Mouse (Mus musculus) retina, adult 2 months (tissue): ENCODE measurements around the gene Hic2.
"Not testable (repeated sequence)": the region's sequence is repeated elsewhere in the genome, so short reads cannot be mapped to it uniquely, and the experiment has no call there.

Source experiments
- DNase-seq: peaks from one replicate; pipeline ENCODE4 v3.0.0-alpha.2; 2012; ENCODE audit warnings: low read depth, low spot score

The Hic2 gene

DNA sequence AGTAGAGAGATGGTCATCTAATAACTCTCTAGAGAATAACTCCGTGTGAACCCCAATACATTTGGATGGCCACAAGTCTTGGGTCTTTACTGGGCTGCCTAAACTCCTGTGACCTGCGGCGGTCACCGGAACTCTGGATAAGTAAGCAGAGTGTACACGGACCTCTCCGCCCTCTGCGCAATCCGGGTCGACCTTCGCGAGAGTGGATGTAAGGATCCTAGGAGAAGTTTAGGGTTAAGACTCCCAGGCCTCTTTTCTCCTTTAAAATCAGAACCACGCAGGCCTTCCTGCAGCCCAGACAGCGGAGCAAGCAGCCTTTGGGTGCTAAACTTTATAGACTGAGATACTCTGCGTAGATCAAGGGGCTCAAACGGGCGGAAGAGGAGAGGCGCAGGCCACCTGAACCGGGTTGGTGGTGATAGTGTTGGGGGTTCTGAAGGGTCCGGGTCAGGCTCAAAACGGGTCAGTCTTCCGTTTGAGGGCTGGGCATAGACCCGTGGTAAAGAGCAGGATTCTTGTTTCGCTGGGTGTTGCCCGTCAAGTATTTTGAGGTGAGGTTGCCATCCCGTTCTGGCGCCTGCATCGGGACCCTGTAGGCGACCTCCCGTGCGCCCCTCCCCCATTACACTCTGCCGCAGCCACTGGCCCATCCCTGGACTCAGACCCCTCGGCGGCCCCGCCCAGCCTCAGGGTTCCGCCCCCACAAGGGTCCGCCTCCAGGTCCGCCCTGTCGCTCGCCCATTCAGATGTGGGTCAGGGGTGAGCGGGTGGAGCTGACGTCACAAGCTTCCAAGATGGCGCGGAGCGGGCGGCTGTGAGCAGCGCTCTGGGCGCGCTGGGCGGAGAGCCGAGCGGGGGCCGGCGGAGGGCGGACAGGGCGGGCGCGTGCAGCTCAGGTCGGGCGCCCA lies at the start of gene Hic2:
Gene Hic2 (plus strand): TSS at position 779 of the 908 bp plus-strand sequence.
- peak; percentile 81 for DNase-seq

DNA sequence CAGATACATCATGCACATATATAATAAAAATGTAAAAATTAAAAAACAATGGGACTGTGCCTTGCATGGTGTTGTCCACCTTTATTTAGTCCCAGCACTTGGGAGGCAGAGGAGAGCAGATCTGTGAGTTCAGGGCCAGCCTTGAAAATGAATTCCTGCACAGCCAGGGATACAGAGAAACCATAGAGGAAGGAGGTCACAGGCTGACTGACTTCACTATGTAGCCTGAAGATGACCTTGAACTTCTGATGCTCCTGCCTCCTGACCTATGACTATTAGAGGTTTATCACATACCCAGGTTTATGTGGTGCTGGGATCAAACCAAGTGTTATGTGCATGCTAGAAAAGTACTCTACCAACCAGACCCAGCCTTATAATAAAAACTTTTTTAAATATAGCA lies 47.9 kb upstream of the Hic2 start:
- DNase-seq: no peak

DNA sequence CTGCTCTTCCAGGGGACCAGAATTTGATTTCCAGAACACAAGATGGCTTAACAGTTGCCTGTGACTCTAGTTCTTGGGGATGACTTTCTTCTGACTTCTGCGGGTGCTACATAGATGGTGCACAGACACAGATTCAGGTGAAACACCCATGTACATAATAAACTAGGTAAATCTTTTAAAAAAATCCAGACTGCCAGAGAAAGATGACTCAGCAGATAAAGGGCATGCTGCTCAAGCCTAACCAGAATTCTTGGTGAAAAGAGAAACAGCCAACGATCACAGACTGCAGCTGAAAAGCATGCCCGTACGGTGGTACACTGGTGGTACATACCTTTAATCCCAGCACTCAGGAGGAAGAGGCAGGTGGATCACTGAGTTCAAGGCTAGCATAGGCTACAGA lies 39.5 kb upstream of the Hic2 start:
- no peak for DNase-seq

GRCm38 (mm10) chr16:17200121-17200952 lies 33.0 kb upstream of the Hic2 start:
- DNase-seq: no peak

DNA sequence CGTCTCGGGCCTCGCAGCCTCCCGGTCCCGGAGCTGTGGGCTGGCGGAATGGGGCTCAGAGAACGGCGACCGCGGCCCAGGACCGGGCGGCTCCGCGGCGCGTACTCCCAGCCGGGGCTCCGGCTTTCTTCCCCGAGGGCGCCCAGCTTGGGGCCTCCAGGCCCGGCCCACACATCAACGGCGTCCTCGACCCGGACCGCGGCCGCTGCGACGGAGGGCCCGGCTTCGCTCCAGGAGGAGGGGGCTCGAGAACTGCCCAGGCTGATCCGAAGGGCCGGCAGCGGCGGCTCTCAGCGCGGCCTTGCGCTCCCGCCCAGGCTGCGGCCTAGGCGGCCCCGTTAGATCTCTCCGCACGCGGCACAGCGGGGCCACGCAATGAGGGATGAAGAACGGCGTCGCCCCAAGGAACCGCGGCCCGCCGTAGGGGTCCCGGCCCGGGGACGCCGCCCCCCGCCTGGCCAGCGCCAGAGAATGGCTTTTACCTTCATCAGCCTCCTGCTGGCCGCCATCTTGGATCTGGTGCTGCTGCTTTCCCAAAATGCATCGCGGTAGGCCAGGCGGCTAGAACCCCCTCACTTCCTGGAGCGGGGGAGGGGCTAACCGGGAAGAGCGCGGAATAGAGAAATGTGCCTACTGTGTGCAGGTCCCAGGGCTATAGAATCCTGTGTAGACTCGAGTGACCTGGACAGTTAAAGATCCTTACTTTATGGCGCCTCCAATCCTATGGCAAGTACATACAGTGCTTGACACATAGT lies 32.2 kb upstream of the Hic2 start:
- peak; percentile 69 for DNase-seq

DNA sequence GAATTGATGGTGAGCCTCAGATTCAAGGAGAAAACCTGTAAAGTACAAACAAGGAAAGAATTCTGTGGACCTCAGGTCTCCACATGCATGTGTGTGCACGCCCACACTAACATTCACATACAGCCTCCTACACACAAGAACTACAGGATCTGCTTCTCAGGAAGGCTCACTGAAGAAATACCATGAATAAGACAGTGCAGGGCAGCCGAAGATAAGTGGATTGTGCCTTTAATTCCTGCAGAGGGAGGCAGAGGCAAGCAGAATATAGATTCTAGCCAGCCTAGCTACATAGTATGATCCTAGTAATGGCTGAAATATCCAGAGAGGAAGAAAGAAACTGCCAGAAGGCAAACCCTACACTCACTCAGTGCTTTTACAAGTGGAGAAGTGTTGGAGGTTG lies 31.4 kb upstream of the Hic2 start:
- no peak for DNase-seq

- no peak for DNase-seq
These were observed 30.8 kb upstream of the Hic2 start, which contains the start of gene Ube2l3 for GRCm38 (mm10) chr16:17202549-17202948. Gene Ube2l3, minus strand, starts transcription at chr16:17202649.

DNA sequence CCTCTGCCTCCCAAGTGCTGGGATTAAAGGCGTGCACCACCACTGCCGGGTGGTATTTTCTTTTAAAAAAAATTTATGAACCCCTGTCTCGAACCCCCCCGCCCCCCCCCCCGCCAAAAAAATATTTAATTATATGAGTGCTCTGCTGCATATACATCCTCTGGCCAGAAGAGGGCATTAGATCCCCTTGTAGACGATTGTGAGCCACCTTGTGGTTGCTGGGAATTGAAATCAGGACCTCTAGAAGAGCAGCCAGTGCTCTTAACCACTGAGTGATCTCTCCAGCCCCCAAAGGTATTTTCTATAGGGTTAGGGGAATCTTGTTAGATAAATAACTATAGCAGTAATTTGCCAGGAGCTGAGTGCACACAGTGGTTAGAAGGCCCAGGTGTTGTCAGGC lies 28.4 kb upstream of the Hic2 start:
- no peak for DNase-seq

- DNase-seq: peak; percentile 76
These were observed 24.7 kb upstream of the Hic2 start, which contains the start of gene Rimbp3 for GRCm38 (mm10) chr16:17208389-17209361. Gene Rimbp3, plus strand, starts transcription at chr16:17208603.

DNA sequence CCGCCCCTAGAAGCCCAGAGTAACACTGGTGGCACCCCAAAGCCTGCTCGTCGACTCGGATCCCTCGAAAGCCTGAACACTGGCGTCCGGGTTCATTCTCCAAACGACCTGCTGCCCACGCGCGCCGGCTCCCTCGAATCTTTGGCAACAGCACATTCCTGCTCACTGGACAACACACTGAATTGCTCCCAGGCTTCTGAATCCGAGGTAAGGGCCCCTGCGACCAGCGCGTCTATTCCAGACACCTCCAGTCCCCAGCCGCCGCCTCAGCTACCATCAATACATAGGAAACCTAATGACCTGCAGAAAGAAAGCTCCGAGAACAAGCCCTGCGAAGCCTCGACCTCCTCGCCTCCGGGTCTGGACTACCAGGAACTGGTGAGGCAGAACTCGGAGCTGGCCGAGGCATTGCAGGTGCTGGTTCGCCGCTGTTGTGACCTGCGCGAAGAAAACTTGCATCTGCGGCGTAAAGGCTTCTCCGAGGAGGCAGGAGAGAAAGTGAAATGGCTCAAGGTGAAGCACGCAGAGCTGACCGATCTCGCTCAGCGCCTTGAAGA lies 23.9 kb upstream of the Hic2 start:
- DNase-seq: no peak

- DNase-seq: peak; percentile 65
These were observed 23.2 kb upstream of the Hic2 start for GRCm38 (mm10) chr16:17209981-17210838.

DNA sequence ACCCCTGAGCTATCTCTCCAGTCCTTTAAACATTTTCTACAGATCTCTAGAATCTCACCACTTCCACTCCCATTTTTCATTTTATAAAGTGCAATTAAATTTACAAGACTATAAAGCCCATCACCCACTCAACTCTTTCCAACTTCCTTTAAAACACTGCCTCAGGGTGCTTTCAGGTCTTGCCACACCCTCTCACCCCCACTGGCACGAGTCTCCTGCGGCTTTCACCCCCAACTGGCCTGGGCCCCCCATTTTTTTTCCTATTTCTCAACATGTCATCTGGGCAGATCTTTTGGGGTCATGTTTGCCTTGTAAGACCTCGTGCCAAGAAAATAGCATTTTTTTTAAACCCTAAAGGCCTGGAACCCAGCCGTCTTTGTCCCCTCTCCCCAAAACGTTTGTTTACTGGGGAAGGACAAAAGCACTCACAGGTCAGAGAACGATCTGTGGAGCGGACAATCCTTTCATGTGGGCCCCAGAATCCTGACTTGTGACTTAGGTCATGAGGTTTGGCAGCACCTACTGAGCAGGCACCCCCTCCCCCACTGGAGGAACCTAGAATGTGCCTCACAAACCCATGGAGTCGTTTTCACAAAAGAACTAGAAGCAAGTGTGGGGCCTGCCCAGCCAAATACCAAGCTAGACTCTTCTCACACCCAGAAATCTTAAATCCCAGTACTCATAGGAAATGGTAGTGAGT lies 16.3 kb upstream of the Hic2 start:
- DNase-seq: no peak

DNA sequence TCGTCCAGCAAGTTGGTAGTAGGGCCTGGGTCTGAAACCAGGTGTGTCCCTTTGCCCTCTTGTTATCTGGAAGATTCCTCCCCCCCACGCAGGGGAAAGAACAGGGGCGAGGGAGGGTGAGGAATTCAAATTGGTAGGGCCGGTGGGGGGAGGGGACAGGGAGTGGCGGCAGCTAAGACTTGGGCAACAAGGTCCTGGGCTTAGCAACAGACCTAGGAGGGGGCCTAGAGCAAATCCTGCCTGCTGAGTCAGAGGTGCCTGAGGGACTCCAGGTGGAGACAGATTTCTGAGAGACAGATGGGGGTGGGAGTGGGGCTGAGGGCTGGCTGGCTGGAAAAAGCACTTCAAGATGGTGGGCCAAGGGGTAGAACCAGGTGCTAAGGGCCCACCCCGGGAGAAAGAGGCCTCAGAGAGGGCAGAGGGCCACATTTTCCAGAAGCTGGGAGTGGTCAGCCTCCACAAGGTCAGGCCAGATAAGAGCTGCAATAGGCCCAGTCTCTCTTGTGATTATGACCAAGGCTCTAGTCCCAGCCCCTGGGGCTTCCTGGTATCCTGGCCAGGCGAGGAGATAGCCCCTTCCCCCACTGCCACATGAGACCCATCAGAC lies 13.1 kb upstream of the Hic2 start:
- DNase-seq: no peak

DNA sequence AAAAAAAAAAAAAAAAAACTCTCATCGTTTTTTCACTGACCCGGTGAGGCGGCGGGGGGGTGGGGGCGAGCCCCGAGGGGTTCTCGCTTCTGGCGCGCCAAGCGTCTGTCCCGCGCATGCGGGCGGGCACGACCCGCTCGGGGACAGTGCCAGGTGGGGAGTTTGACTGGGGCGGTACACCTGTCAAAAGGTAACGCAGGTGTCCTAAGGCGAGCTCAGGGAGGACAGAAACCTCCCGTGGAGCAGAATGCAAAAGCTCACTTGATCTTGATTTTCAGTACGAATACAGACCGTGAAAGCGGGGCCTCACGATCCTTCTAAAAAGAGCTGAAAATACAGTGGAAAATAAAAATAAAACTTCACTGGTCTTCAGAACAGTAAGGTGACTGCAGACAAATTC lies 11.2 kb upstream of the Hic2 start:
- no peak for DNase-seq

DNA sequence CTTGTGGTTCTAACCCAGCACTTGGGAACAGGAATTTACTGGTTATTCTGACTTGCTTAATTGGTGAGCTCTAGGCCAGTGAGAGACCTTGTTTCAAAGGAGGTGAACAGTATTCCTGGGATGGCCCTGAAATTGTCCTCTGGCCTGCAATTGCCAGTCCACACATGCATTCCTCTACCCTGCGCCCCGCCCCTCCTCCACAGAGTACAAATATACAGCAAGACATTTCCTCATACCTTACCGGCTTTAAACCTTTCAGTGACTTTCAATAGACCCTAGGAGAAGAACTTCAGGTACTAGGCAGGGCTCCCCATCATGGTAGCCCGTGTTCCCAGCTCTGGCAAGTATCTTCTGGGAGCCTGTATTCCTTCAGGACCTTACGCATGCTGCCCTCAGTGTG lies 7.8 kb upstream of the Hic2 start:
- no peak for DNase-seq

DNA sequence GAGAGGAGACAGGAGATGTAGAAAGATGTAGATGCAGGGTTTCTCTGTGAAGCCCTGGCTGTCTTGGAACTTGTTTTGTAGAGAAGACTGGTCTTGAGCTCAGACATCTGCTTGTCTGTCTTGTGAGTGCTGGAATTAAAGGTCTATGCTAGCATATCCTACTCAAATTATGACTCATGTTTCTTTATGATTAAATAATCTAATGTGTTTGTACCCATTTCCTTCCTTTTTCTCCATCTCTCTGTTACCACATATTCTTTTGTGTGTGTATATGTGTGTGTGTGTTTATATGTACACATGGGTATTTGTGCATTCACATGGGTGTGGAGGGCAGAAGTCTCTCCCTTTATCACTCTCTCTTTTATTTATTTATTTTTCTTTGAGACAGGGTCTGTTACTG lies 6.9 kb upstream of the Hic2 start:
- no peak for DNase-seq

DNA sequence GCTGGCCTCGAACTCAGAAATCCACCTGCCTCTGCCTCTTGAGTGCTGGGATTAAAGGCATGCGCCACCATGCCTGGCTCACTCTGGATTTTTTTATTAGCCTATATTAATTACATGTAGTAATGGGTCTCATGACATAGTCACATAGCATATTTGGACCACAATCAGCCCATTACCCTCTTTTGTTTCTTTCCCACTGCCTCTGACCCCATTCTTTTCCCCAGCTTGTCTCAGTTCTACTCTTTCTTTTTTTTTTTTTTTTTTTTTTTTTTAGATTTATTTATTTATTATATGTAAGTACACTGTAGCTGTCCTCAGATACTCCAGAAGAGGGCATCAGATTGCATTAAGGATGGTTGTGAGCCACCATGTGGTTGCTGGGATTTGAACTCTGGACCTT lies 1.8 kb upstream of the Hic2 start:
- not testable (repeated sequence) for DNase-seq
